Mouse (Mus musculus) midbrain, embryonic 14.5 days (tissue): ENCODE data around the gene Dhrs7. TPM values are rescaled to one million over a fixed set of nuclear protein-coding genes. Genes with fewer than 3 reads are reported as not detected.
"Not testable (repeated sequence)": the region's sequence is repeated elsewhere in the genome, so short reads cannot be mapped to it uniquely, and the experiment has no call there.

Experiments
- ATAC-seq: fragments of 200-750 bp; cut with Nextera tagmentation; 2 replicates; pipeline ENCODE4 v1.8.0; 2017; ENCODE audit warnings: moderate number of reproducible peaks, moderate library complexity; ENCODE audit not compliant: low FRiP score, low TSS enrichment
- DNase-seq: peaks from one replicate; pipeline ENCODE4 v3.0.0-alpha.2; 2015
- H3K27ac ChIP-seq: fragments of 300-500 bp; sonication (generic); replicated peaks from 2 replicates; pipeline ENCODE4 v1.5.1; 2014; ENCODE audit warnings: mild to moderate bottlenecking, low read depth, low read length, moderate library complexity
- H3K27me3 ChIP-seq: fragments of 300-500 bp; sonication (generic); 2 replicates; pipeline ENCODE4 v1.6.1; 2014; ENCODE audit warnings: low read length, control low read depth, mixed read lengths; ENCODE audit not compliant: control insufficient read depth, insufficient read depth
- H3K36me3 ChIP-seq: fragments of 300-500 bp; sonication (generic); 2 replicates; pipeline ENCODE4 v1.6.1; 2014; ENCODE audit warnings: low read length, control low read depth; ENCODE audit not compliant: control insufficient read depth, insufficient read depth
- H3K4me1 ChIP-seq: fragments of 300-500 bp; sonication (generic); 2 replicates; pipeline ENCODE4 v1.6.1; 2014; ENCODE audit warnings: mild to moderate bottlenecking, antibody characterized with exemption, low read length, control low read depth; ENCODE audit not compliant: control insufficient read depth, insufficient read depth
- H3K4me2 ChIP-seq: fragments of 300-500 bp; sonication (generic); 2 replicates; pipeline ENCODE4 v1.6.1; 2014; ENCODE audit warnings: mild to moderate bottlenecking, low read length, moderate library complexity
- H3K4me3 ChIP-seq: fragments of 300-500 bp; sonication (generic); replicated peaks from 2 replicates; pipeline ENCODE4 v1.5.1; 2014; ENCODE audit warnings: low read depth, low read length
- H3K9ac ChIP-seq: fragments of 300-500 bp; sonication (generic); replicated peaks from 2 replicates; pipeline ENCODE4 v1.6.1; 2014; ENCODE audit warnings: mild to moderate bottlenecking, low read length, moderate library complexity
- H3K9me3 ChIP-seq: fragments of 300-500 bp; sonication (generic); 2 replicates; pipeline ENCODE4 v1.6.1; 2016; ENCODE audit warnings: low read length, control low read depth, mixed read lengths; ENCODE audit not compliant: control insufficient read depth
- WGBS: fragments of 180-500 bp; shearing (Covaris S2); extraction: QIAGEN DNeasy Blood & Tissue Kit; methylation state at CpG from one replicate; pipeline ENCODE4 v1.1.7; 2014; 5-methylcytosine and 5-hydroxymethylcytosine counted together
- polyA plus RNA-seq: library from polyadenylated mRNA; unstranded; fragments of >200 nt; fragmentation: Nextera tagmentation; extraction: Ambion mirVana; gene quantifications from 2 replicates; pipeline ENCODE4 v1.2.1, GENCODE M21; 2014

The Dhrs7 gene
- polyA plus RNA-seq, 1 experiment from 2014 or later = 17.0 TPM

DNA sequence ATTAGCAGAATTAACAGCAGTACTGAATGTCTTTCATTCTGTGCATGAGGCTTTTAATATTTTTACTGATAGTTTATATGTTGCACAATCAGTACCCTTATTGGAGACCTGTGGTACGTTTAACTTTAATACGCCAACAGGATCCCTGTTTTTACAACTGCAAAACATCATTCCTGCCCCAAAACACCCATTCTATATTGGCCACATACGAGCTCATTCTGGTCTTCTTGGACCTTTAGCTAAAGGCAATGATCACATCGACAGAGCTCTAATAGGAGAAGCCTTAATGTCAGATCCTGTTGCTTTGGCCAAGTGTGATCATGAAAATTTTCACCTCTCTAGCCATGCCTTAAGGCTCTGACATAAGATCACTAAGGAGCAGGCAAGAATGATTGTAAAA lies 21.9 kb upstream of the Dhrs7 start:
- not testable (repeated sequence) for ATAC-seq, H3K36me3 ChIP-seq

DNA sequence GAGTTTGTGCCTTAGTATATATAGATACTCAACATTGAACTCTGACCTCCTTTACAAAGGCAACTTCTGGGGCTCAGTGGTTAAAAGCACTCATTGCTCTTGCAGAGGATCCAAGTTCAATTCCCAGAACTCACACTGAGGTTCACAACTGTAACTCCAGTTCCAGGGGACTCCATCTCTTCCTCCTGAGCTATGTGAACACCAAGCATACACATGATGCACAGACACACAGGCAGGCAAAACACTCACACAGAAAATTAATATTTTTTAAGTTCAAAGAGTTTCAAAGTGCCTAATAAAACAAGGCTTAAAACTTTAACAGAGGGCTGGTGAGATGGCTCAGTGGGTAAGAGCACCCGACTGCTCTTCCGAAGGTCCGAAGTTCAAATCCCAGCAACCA lies 18.9 kb upstream of the Dhrs7 start:
- Histone ChIP-seq H3K4me3 (no peak overlapping the region), H3K9ac (no peak overlapping the region), H3K9me3 (no peaks in the 10 kb centered on the region), H3K27me3 (no peaks in the 10 kb centered on the region), H3K27ac (no peak overlapping the region), H3K4me1 (no peaks in the 10 kb centered on the region), H3K4me2 (no peak overlapping the region), H3K36me3 (no peaks in the 10 kb centered on the region)
- WGBS = 96% methylated on average over 3 of the region's 3 CpGs
- ATAC-seq (no peak), DNase-seq (no peak)

More for the DNA sequence above, 21.9 kb upstream of the Dhrs7 start:
- H3K27me3 ChIP-seq, H3K9ac ChIP-seq, H3K4me1 ChIP-seq, H3K4me2 ChIP-seq, DNase-seq, H3K27ac ChIP-seq, H3K4me3 ChIP-seq, H3K9me3 ChIP-seq: not testable (repeated sequence)
- WGBS = 83% methylated on average over 4 of the region's 4 CpGs

- ATAC-seq (no peak), DNase-seq (no peak)
- no peak overlapping the region for H3K4me2 ChIP-seq
- H3K27ac ChIP-seq = no peak overlapping the region
- 50% methylated on average over 8 of the region's 8 CpGs for WGBS
- H3K9ac ChIP-seq = no peak overlapping the region
- no peaks in the 10 kb centered on the region for H3K4me1 ChIP-seq
- H3K9me3 ChIP-seq = no peaks in the 10 kb centered on the region
- H3K4me3 ChIP-seq = no peak overlapping the region
- H3K36me3 ChIP-seq = no peaks in the 10 kb centered on the region
- no peaks in the 10 kb centered on the region for H3K27me3 ChIP-seq
Measured at GRCm38 (mm10) chr12:72682511-72683282, 18.0 kb upstream of the Dhrs7 start.

GRCm38 (mm10) chr12:72681919-72682318 lies 17.2 kb upstream of the Dhrs7 start:
- no peaks in the 10 kb centered on the region for H3K36me3 ChIP-seq
- H3K27ac ChIP-seq = no peak overlapping the region
- no peak overlapping the region for H3K9ac ChIP-seq
- no peaks in the 10 kb centered on the region for H3K4me1 ChIP-seq
- H3K4me2 ChIP-seq = no peak overlapping the region
- ATAC-seq (no peak), DNase-seq (no peak)
- 92% methylated on average over 1 of the region's 1 CpGs for WGBS
- H3K27me3 ChIP-seq = no peaks in the 10 kb centered on the region
- no peak overlapping the region for H3K4me3 ChIP-seq
- H3K9me3 ChIP-seq = no peaks in the 10 kb centered on the region

- Histone ChIP-seq H3K4me1 (no peaks in the 10 kb centered on the region), H3K27me3 (no peaks in the 10 kb centered on the region), H3K9ac (no peak overlapping the region), H3K27ac (no peak overlapping the region), H3K4me2 (no peak overlapping the region), H3K36me3 (no peaks in the 10 kb centered on the region), H3K4me3 (no peak overlapping the region), H3K9me3 (no peaks in the 10 kb centered on the region)
- no peak for ATAC-seq
- no peak for DNase-seq
- WGBS = 76% methylated on average over 3 of the region's 3 CpGs
Measured at GRCm38 (mm10) chr12:72679635-72680034, 14.9 kb upstream of the Dhrs7 start.

DNA sequence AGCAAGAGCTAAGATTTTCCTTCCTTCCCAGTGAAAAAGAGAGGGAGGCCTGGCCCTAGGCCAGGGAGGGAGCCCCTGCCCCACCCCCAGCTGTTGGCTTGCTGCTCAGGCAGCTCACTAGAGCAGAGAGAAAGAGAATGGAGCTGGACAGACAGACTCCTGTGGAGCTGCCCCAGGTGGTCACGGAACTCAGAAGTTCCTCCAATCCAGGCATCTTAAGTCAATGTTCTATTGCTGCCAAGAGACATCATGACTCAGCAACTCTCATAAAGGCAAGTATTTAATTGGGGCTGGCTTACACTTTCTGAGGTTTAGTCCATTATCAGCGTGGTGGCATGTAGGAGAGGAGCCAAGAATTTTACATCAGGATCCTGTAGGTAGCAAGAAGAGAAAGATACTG lies 10.1 kb upstream of the Dhrs7 start:
- Histone ChIP-seq H3K9me3 (no peaks in the 10 kb centered on the region), H3K4me1 (no peaks in the 10 kb centered on the region), H3K4me3 (no peak overlapping the region), H3K9ac (no peak overlapping the region), H3K27ac (no peak overlapping the region), H3K27me3 (no peaks in the 10 kb centered on the region), H3K36me3 (no peaks in the 10 kb centered on the region), H3K4me2 (no peak overlapping the region)
- WGBS = 55% methylated on average over 2 of the region's 2 CpGs
- no peak for ATAC-seq
- DNase-seq = no peak

DNA sequence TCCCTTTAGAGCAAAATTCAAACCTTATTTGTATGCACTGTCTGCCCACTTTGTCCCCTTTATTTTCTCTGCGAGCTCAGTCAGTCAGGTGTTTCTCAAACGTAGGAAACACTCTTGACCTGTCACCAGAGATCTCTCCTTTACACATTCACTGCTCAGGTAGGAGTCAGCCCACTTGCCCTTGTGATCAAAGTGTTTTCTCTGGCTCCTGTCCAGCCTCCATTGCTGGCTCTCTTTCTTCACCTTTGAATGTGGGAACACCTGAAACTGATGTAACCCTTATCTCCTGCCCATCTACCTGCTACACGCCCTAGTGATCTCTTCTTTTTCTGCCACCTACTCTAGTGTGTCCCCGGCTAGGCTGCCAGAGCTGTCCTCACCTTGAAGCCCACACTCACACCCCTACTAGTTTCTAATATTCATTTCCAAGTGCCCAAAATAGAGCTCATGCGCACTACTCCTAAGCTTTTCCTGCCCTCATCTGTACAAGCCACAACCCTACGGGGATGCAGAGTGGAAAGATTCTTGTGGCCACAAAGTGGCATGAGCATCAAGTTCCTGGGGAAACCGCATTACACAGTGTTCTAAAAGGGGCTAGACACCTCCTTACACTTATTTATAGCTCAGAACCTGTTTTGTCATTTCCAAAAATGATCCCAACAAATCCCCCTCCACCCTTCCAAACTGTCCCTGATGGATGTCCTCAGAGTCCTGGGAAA lies 9.5 kb upstream of the Dhrs7 start:
- no peak for DNase-seq
- no peak for ATAC-seq
- Histone ChIP-seq H3K4me1 (no peaks in the 10 kb centered on the region), H3K9me3 (no peaks in the 10 kb centered on the region), H3K27ac (no peak overlapping the region), H3K27me3 (no peaks in the 10 kb centered on the region), H3K4me2 (no peak overlapping the region), H3K4me3 (no peak overlapping the region), H3K36me3 (no peaks in the 10 kb centered on the region), H3K9ac (no peak overlapping the region)
- WGBS = 81% methylated on average over 7 of the region's 7 CpGs

DNA sequence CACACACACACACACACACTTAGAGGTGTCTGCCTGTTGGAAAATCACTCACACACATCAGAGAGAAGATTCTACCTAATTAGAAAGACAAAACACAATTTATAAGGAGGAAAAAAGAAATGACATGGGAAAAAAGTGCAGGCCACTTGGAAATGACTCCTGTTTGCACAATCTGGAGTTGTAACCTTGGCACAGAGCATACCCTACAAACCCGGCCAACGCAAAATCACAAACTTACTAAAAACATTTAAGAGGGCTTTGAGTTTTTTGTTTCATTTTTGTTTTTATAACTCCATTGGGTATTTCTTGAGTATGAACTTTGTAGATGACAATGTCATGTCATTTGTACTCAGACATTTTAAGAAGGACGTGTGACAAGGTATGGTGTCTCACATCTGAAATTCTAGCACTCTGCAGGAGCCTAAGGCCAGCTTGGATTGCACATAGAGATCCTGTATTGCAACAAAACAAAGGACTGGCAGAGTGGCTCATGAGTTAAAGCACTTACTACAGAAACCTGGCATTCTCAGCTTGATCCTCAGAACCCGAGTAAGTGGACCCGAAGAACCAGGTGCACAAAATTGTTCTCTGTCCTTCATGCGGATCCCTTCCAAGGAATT lies 6.9 kb upstream of the Dhrs7 start:
- Histone ChIP-seq H3K4me2 (no peak overlapping the region), H3K27ac (no peak overlapping the region)
- WGBS = 94% methylated on average over 6 of the region's 6 CpGs

More for the DNA sequence above, 6.9 kb upstream of the Dhrs7 start:
- no peaks in the 10 kb centered on the region for H3K4me1 ChIP-seq
- DNase-seq = no peak
- H3K9ac ChIP-seq = no peak overlapping the region
- ATAC-seq = no peak
- H3K4me3 ChIP-seq = no peak overlapping the region
- no peaks in the 10 kb centered on the region for H3K9me3 ChIP-seq
- no peaks in the 10 kb centered on the region for H3K27me3 ChIP-seq
- no peaks in the 10 kb centered on the region for H3K36me3 ChIP-seq
